Mouse (Mus musculus) neural tube, embryonic 13.5 days (tissue): ENCODE data around the gene Cyp4a10. TPM values are rescaled to one million over a fixed set of nuclear protein-coding genes. Genes with fewer than 3 reads are reported as not detected.
"Not testable (repeated sequence)": the region's sequence is repeated elsewhere in the genome, so short reads cannot be mapped to it uniquely, and the experiment has no call there.

Experiments
- ATAC-seq: fragments of 200-750 bp; cut with Nextera tagmentation; 2 replicates; pipeline ENCODE4 v1.8.0; 2017; ENCODE audit warnings: low read depth, mild to moderate bottlenecking, moderate TSS enrichment, moderate library complexity
- H3K27ac ChIP-seq: fragments of 300-500 bp; sonication (generic); replicated peaks from 2 replicates; pipeline ENCODE4 v1.5.1; 2015; ENCODE audit warnings: moderate library complexity, mild to moderate bottlenecking, inconsistent platforms
- H3K27me3 ChIP-seq: fragments of 300-500 bp; sonication (generic); 2 replicates; pipeline ENCODE4 v1.6.1; 2015; ENCODE audit warnings: mild to moderate bottlenecking, inconsistent platforms
- H3K36me3 ChIP-seq: fragments of 300-500 bp; sonication (generic); 2 replicates; pipeline ENCODE4 v1.6.1; 2015; ENCODE audit warnings: mild to moderate bottlenecking, inconsistent platforms
- H3K4me1 ChIP-seq: fragments of 300-500 bp; sonication (generic); replicated peaks from 2 replicates; pipeline ENCODE4 v1.6.1; 2015; ENCODE audit warnings: inconsistent platforms
- H3K4me2 ChIP-seq: fragments of 300-500 bp; sonication (generic); 2 replicates; pipeline ENCODE4 v1.6.1; 2015; ENCODE audit warnings: inconsistent platforms, mild to moderate bottlenecking, moderate library complexity
- H3K4me3 ChIP-seq: fragments of 300-500 bp; sonication (generic); 2 replicates; pipeline ENCODE4 v1.5.1; 2015; ENCODE audit warnings: mild to moderate bottlenecking, inconsistent platforms
- H3K9ac ChIP-seq: fragments of 300-500 bp; sonication (generic); 2 replicates; pipeline ENCODE4 v1.6.1; 2015; ENCODE audit warnings: moderate library complexity, mild to moderate bottlenecking, inconsistent platforms
- H3K9me3 ChIP-seq: fragments of 300-500 bp; sonication (generic); 2 replicates; pipeline ENCODE4 v1.6.1; 2016; ENCODE audit warnings: inconsistent platforms
- WGBS: fragments of 180-500 bp; shearing (Covaris S2); methylation state at CpG from one replicate; pipeline ENCODE4 v1.1.7; 2015; 5-methylcytosine and 5-hydroxymethylcytosine counted together
- polyA plus RNA-seq: library from polyadenylated mRNA; unstranded; fragments of >200 nt; fragmentation: Nextera tagmentation; extraction: Ambion mirVana; gene quantifications from 2 replicates; pipeline ENCODE4 v1.2.1, GENCODE M21; 2015

The Cyp4a10 gene
- polyA plus RNA-seq, 1 experiment from 2014 or later: not detected

DNA sequence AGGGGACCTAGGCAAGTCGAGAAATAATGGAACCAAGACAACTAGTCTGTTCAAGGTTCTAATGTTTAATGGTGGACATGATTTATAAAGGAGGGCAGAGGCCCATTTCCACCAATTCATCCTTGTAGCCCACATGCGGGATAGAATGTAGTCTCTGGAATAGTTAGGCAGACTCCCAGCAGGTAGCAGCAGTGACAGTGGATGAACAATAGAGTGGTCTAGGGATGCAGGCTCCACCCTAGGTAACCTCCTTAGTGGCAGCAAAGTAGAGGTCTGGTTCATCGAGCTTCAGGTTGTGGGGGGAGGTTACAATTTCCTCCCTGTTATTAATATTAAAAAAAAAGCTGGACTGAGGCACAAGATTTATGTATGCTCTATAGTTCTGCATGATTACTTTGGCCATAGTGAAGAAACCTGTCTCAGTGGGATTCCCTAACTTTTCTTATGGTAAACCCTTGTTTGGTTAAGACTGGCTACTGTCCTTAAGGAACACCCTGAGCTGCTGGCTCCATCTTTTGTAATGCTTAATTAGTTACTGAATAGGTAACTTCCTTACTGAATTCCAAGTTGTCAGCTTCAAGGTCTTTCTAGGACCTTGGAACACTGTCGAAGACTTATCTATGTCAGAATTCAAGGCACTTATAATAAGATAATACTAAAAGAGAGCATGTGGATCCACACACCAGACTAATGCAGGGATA, 39.9 kb downstream of the Cyp4a10 start:
- Histone ChIP-seq H3K4me3 (no peak overlapping the region), H3K36me3 (no peaks in the 10 kb centered on the region)
- WGBS: 41% methylated on average over 4 of the region's 4 CpGs

DNA sequence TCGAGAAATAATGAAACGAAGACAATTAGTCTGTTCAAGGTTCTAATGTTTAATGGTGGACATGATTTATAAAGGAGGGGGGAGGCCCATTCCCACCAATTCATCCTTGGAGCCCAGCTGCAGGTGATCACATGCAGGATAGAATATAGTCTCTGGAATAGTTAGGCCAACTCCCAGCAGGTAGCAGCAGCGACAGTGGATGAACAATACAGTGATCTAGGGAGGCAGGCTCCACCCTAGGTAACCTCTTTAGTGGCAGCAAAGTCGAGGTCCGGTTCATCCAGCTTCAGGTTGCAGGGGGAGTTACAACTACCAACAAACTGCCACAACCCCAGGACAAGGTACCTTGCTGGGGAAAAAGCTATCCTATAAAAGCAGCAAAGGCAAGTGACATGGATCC, 43.2 kb downstream of the Cyp4a10 start:
- H3K9me3 ChIP-seq, H3K4me3 ChIP-seq, H3K4me1 ChIP-seq, ATAC-seq, H3K27me3 ChIP-seq, H3K9ac ChIP-seq, H3K36me3 ChIP-seq, H3K4me2 ChIP-seq, H3K27ac ChIP-seq: not testable (repeated sequence)
- 58% methylated on average over 5 of the region's 5 CpGs for WGBS

More for the DNA sequence above, 39.9 kb downstream of the Cyp4a10 start:
- H3K9me3 ChIP-seq: no peaks in the 10 kb centered on the region
- H3K27ac ChIP-seq: no peak overlapping the region
- ATAC-seq: no peak
- no peak overlapping the region for H3K9ac ChIP-seq
- H3K27me3 ChIP-seq: no peaks in the 10 kb centered on the region
- no peaks in the 10 kb centered on the region for H3K4me1 ChIP-seq
- no peak overlapping the region for H3K4me2 ChIP-seq

DNA sequence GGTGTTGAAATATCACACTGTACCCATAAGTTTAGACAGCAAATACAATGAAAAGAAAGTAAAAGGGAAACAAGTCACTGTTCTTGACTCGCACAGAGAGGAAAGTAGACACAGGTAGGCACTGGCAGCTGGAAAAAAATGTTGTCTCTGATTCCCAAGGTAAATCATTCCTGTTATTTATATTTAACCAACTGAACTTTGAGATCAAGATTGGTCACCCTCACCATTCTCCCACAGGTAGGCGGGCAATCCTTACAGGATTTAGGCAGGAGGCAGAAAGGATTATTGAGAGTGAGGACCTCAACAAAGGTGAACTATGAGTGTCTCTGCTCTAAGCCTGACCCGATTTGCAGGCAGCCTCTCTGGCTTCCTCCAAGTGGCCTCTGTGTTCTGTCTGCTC, 45.3 kb downstream of the Cyp4a10 start, which contains the start of gene Cyp4a31:
Gene Cyp4a31, plus strand, starts transcription at position 249 of the 400 bp plus-strand sequence.
- no peak within 1 kb of the TSS for H3K4me3 ChIP-seq
- no peak within 1 kb of the TSS for H3K27ac ChIP-seq
- H3K9ac ChIP-seq: no peak within 1 kb of the TSS
- H3K27me3 ChIP-seq: no peaks in the 10 kb centered on the region
- no peaks in the 10 kb centered on the region for H3K9me3 ChIP-seq
- no peak within 1 kb of the TSS for H3K4me2 ChIP-seq
- no peaks in the 10 kb centered on the region for H3K36me3 ChIP-seq
- no peaks in the 10 kb centered on the region for H3K4me1 ChIP-seq
- no peak for ATAC-seq
- 87% methylated on average over 3 of the region's 3 CpGs for WGBS

DNA sequence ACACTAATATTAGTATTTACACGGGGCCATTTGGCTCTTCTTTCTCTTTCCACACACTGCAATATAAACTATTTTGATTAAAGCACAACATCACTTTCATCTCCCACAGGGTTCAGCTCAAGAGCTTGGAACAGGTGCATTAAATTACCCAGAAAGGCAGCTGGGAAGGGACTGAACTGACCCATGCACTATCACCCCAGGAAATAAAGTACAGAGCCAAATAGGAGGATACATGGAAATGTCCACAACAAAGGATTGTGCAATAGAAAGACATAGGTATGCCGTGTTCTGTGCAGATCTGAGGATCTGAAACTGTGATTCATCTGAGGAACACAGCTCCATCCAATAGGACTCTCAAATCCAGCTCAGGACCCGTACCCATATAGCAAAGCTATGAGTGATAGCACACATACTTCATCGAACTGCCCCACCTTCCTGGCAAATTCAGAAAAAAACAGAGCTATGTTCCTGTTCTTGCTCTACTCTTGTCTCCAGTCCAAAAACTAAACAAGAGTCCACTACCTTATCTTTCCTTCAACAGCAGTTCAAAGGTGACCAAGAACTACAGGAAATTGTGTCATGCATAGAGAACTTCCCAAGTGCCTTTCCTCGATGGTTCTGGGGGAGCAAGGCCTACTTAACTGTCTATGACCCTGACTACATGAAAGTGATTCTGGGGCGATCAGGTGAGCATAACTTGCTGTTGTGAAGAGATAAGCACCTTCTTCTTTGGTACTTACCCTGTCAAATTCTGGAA, 46.6 kb downstream of the Cyp4a10 start:
- not testable (repeated sequence) for H3K9ac ChIP-seq, H3K4me1 ChIP-seq, H3K27ac ChIP-seq, H3K4me2 ChIP-seq, H3K4me3 ChIP-seq, ATAC-seq, H3K9me3 ChIP-seq, H3K36me3 ChIP-seq, H3K27me3 ChIP-seq
- 87% methylated on average over 6 of the region's 6 CpGs for WGBS

DNA sequence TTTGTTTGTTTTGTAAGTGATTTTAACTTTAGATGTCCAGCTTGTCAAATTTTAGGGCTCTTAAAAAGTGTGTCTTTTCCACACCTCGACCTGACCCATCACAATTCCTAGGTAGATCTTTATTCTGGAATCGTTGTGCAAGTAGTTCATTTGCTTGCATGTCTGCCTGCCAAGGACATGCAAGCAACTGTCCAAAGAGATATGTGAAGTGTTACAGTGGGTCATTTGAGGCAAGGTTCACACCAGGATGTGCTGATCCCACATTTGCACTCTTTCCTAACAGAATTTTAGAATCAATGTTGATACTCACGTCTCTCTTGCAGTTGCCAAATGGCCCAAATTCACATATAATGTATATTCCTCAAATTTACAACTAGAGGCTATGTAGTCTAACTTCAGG, 57.2 kb downstream of the Cyp4a10 start:
- no peak overlapping the region for H3K9ac ChIP-seq
- H3K27ac ChIP-seq: no peak overlapping the region
- ATAC-seq: no peak
- 84% methylated on average over 3 of the region's 3 CpGs for WGBS
- no peaks in the 10 kb centered on the region for H3K4me1 ChIP-seq
- H3K4me3 ChIP-seq: no peak overlapping the region
- no peak overlapping the region for H3K4me2 ChIP-seq
- no peaks in the 10 kb centered on the region for H3K27me3 ChIP-seq
- H3K36me3 ChIP-seq: no peaks in the 10 kb centered on the region
- no peaks in the 10 kb centered on the region for H3K9me3 ChIP-seq

DNA sequence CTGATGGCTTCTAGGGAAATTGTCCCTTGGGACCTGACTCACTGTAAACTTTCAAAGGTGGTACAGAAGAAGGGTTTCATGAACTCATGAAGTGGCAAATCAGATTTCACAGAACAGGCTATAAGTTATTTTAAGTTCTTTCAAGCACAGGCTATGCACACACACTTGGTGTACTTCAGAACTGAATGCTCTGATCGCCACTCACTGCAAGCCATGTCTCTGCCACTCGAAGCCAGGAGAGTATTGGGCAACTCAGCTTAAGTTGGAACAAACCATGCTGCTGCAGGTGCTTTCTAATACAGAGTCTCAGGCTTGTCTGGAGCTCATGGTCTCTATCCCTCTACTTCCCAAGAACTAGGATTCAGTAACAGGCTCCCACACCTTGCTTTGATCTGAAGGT, 57.7 kb downstream of the Cyp4a10 start:
- no peak overlapping the region for H3K4me2 ChIP-seq
- H3K27ac ChIP-seq: no peak overlapping the region
- no peak overlapping the region for H3K9ac ChIP-seq
- no peaks in the 10 kb centered on the region for H3K27me3 ChIP-seq
- no peaks in the 10 kb centered on the region for H3K9me3 ChIP-seq
- H3K36me3 ChIP-seq: no peaks in the 10 kb centered on the region
- H3K4me1 ChIP-seq: no peaks in the 10 kb centered on the region
- no peak overlapping the region for H3K4me3 ChIP-seq
- 74% methylated on average over 2 of the region's 2 CpGs for WGBS
- ATAC-seq: no peak

DNA sequence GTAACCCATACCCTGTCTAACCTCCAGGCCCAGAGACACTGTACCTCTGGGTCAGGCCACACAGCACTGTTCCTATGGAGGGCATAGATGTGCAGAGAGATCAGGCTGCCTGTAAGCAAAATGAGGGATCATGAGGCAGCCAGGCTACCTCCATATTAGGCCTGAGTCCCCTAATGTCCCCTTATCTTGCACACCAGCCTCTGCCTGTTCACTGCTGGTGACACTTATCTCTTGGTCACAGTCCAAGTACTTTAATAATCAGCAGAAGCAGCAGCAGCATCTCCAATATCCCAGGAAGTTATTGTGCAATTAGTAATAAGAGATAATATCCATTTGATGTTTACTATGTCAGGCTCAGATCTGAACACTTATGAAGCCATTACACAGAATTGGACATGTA, 65.0 kb downstream of the Cyp4a10 start:
- no peaks in the 10 kb centered on the region for H3K36me3 ChIP-seq
- no peaks in the 10 kb centered on the region for H3K4me1 ChIP-seq
- no peak overlapping the region for H3K4me2 ChIP-seq
- H3K9me3 ChIP-seq: no peaks in the 10 kb centered on the region
- no peak overlapping the region for H3K9ac ChIP-seq
- ATAC-seq: no peak
- H3K27me3 ChIP-seq: no peaks in the 10 kb centered on the region
- no peak overlapping the region for H3K27ac ChIP-seq
- no peak overlapping the region for H3K4me3 ChIP-seq

Other genes starting within 250 kb of the Cyp4a10 start
- not detected in 2 replicates for gene Cyp4a12a, start 219.2 kb upstream of the Cyp4a10 start, polyA plus RNA-seq
- gene Cyp4a12b, start 106.6 kb upstream of the Cyp4a10 start, polyA plus RNA-seq: not detected in 2 replicates
- gene Cyp4a30b, start 65.7 kb upstream of the Cyp4a10 start, polyA plus RNA-seq: not detected in 2 replicates
- not detected in 2 replicates for gene Cyp4a14, start 22.1 kb upstream of the Cyp4a10 start, polyA plus RNA-seq
- not detected in 2 replicates for gene Cyp4a31, start 45.4 kb downstream of the Cyp4a10 start, polyA plus RNA-seq
- gene Cyp4a32, start 82.7 kb downstream of the Cyp4a10 start, polyA plus RNA-seq: not detected in 2 replicates
- gene Cyp4b1, start 129.5 kb downstream of the Cyp4a10 start, polyA plus RNA-seq: 0.32 and 0.39 TPM in 2 replicates
- 21.4 and 23.3 TPM in 2 replicates for gene Efcab14, start 219.5 kb downstream of the Cyp4a10 start, polyA plus RNA-seq